Mouse (Mus musculus): ENCODE measurements around the gene Preb.

DNA sequence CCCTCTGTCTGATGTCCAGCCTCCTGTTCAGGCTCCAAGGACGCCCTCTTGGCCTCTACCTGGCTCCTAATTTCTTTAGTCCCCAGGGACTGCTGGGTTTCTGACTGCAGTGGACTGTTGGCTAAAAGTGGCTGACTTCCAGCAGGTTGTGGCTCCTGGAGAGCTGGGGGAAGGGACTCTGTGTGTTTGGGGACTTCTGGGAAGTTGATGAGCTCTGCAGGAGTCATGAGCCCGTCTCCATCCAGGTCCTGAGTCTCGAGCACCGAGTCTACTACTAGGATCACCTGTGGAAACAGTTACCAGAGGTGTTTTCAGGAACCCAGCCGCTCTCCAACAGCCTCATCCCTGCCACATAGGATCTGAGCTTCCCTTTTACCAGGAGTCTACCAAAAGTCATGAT is 26.5 kb downstream of the Preb start:
- TF ChIP-seq USF2 (conservative IDR thresholded peaks at IDR 0.05; ENCODE audit: low read depth, low read length) (no peak), POLR2A (IDR thresholded peaks at IDR 0.05; ENCODE audit: low read depth, low read length) (no peak), SMC3 (IDR thresholded peaks at IDR 0.05; ENCODE audit: low read depth, low read length) (no peak), MAFK (IDR thresholded peaks at IDR 0.05; ENCODE audit: insufficient replicate concordance, low read length) (no peak), CTCF (conservative IDR thresholded peaks at IDR 0.05 in 1 of 2, IDR thresholded peaks at IDR 0.05 in 1 of 2; ENCODE audit: low read depth in 2 of 2, low read length in 2 of 2) (no peak), TCF12 (IDR thresholded peaks at IDR 0.05; ENCODE audit: low read depth, low read length) (no peak), IRF4 (IDR thresholded peaks at IDR 0.05; ENCODE audit: low read depth, low read length) (no peak)

All from CH12.LX (cell line).